Mouse (Mus musculus) adrenal gland, adult 18-20 months (tissue): ENCODE data around the gene Hsd11b1. TPM values are rescaled to one million over a fixed set of nuclear protein-coding genes. Genes with fewer than 3 reads are reported as not detected.
"Not testable (repeated sequence)": the region's sequence is repeated elsewhere in the genome, so short reads cannot be mapped to it uniquely, and the experiment has no call there.

Source experiments
- DNase-seq, 2 experiments: peaks; one replicate each; pipeline ENCODE4 v3.0.0; 2021 to 2022; ENCODE audit warnings: low spot score in 2 of 2
- long read RNA-seq, 2 experiments: library from polyadenylated mRNA; stranded (forward); transcript quantifications; one replicate each; pipeline ENCODE4 v2.0.0; 2021
- total RNA-seq, 2 experiments: library from RNA; stranded (reverse); gene quantifications; 1 replicate in 1 of 2; 2 replicates in 1 of 2; pipeline ENCODE4 v1.2.3; 2021

Hsd11b1 gene
- 100 to 1,000 TPM; 109 to 216 TPM for total RNA-seq
- long read RNA-seq, experiment 1, transcript Hsd11b1-205 (7 exons, 1,355 nt), result minor isoform, 23 of 115 reads
- long read RNA-seq, experiment 1, transcript Hsd11b1-201 (6 exons, 1,623 nt), result major isoform, 80 of 115 reads
- long read RNA-seq, experiment 1, partial matches to known transcripts, result 2 of 115 reads
- long read RNA-seq, experiment 1, other reads (novel, unspliced or antisense), result 9 of 115 reads
- long read RNA-seq, experiment 2, transcript Hsd11b1-201 (6 exons, 1,623 nt), result major isoform, 99 of 155 reads
- long read RNA-seq, experiment 2, transcript Hsd11b1-205 (7 exons, 1,355 nt), result minor isoform, 33 of 155 reads
- long read RNA-seq, experiment 2, partial matches to known transcripts, result 8 of 155 reads
- long read RNA-seq, experiment 2, other reads (novel, unspliced or antisense), result 12 of 155 reads

GRCm38 (mm10) chr1:193263955-193264598 lies at the start of gene Hsd11b1:
Gene Hsd11b1 (minus strand): TSS chr1:193264075.
- no peak for DNase-seq

GRCm38 (mm10) chr1:193311596-193311995 lies 47.7 kb upstream of the Hsd11b1 start:
- DNase-seq, result no peak

- no peak for DNase-seq
These were observed 46.7 kb upstream of the Hsd11b1 start for GRCm38 (mm10) chr1:193310519-193311085.

GRCm38 (mm10) chr1:193309785-193310518 lies 46.1 kb upstream of the Hsd11b1 start:
- no peak for DNase-seq

- DNase-seq, result no peak
These were observed 43.0 kb upstream of the Hsd11b1 start for GRCm38 (mm10) chr1:193306832-193307231.

DNA sequence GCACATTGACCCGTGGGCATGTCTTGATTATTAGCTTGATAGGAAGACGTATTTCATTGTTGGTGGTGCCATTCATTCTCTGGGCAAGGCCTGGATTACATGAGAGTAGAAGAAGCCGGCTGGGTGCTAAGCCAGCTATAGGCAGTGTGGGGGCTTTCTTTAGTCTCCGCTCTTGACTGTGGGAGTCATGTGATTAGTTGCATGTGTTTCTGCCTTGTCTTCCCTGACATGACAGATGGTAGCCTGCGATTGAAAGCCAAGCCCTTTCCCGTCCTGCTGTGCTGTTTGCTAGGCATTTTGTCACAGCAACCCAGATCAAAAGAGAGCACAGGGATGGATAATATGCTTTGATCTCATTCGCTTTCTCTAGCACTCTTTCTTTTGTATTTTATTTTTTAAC lies 41.5 kb upstream of the Hsd11b1 start:
- no peak for DNase-seq

DNA sequence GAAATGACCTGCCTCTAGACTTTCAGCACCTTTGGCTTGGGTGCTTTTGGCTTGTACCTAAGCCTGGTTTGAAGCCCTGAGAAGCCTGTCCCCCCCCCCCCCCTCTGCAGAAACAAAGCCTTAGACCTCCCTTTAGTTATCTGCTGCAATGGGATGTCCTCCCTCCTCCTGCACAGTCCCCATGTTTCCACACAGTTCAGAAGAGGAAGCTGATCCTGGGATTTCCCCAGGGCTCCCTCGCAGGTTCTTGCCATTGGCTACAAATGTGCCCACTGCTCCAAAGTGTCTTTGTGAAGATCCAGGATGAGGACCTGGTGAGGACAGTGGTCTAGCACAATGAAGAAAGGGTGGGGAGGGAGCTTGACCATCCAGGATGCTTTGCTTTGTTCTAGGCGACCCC lies 39.2 kb upstream of the Hsd11b1 start:
- no peak for DNase-seq

DNA sequence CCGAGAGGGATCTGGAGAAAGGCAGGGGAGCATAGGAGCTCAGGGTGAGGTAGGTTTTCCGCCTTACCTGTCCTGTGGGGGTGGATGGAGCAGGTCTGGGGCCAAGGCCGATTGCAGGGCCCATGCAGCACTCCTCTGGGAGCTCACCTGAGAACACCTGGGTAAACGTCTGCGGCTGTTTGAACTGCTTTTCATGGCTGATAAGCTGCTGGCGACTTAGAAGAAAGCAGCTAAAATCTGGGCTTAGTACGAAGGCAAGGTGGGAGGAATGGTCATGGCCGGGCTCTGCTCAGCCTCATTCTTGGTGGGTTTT lies 38.2 kb upstream of the Hsd11b1 start:
- no peak for DNase-seq

GRCm38 (mm10) chr1:193301216-193302092 lies 37.6 kb upstream of the Hsd11b1 start:
- no peak for DNase-seq

GRCm38 (mm10) chr1:193299995-193300394 lies 36.1 kb upstream of the Hsd11b1 start:
- DNase-seq, result no peak

GRCm38 (mm10) chr1:193298141-193298765 lies 34.4 kb upstream of the Hsd11b1 start:
- DNase-seq, result no peak

GRCm38 (mm10) chr1:193295920-193296319 lies 32.0 kb upstream of the Hsd11b1 start:
- no peak for DNase-seq

DNA sequence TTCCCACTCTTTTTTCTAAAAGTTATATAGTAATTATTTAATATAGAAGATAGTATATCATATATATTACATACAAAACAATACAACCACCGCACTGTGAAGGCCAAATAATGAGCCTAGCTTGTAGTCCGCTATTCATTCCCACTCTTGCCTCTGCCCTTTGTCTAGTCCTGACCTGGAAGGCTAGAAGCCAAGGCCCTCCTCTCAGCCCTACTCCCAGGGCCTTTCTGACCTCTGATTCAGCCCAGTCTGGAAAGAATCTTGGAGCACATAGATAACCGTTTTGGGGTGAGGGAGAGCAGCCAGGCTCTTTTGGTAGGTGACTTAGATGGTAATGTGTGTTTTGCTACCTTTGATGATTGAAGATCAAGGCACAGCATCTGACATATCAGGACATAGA lies 30.1 kb upstream of the Hsd11b1 start:
- DNase-seq, result no peak

DNA sequence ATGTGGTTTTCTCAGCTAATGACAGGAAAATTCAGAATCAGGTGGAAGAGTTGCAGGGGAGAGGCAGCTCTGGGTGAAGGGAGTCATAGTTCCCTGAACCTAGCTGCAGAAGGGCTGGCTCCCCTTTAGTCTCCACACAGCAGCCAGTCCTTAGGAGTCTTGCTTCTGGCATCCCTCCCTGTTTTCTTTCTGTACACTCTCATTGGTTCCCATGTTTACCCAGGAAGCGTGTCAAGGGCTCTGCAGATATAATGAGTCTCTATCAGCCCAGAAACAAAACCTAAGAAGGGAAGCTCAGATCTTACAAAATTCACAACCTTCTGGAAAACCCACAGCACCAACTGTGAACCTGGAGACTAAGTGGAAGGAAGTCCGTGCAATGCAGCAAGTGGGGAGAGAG lies 29.2 kb upstream of the Hsd11b1 start:
- DNase-seq, result no peak

GRCm38 (mm10) chr1:193290686-193291085 lies 26.8 kb upstream of the Hsd11b1 start:
- DNase-seq, result no peak

DNA sequence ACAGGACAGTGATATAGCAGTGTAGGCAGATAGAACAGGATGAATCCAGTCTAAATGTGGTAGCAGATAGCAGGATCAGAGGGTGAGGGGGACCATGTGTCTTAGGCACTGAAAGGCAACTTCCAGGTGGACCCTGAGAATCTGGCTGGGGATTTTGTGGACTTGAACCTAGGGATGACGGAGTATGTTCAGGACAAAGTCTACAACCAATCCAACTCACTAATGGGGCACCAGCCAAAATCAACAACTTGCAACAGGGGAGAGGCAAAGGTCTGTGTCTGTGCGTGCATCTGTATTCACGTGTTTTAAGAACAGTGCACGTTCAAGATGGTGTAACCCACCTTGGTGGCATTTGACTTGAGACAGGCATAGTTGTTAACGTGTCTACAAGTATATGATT lies 26.0 kb upstream of the Hsd11b1 start:
- DNase-seq, result no peak

- DNase-seq, result no peak
These were observed 25.2 kb upstream of the Hsd11b1 start for GRCm38 (mm10) chr1:193289076-193289475.

GRCm38 (mm10) chr1:193287578-193287977 lies 23.7 kb upstream of the Hsd11b1 start:
- no peak for DNase-seq

GRCm38 (mm10) chr1:193285766-193286325 lies 22.0 kb upstream of the Hsd11b1 start:
- DNase-seq, result not testable (repeated sequence)

GRCm38 (mm10) chr1:193284228-193284779 lies 20.4 kb upstream of the Hsd11b1 start:
- no peak for DNase-seq
